ENCODE assay signal across 8 mouse cellular contexts in genomic region chr6:137252194-137252886, GRCm38 (mm10). TPM values are rescaled to one million over a fixed set of nuclear protein-coding genes. Genes with fewer than 3 reads are reported as not detected.
DNase-seq lines count a peak whose midpoint lies in the region; ATAC-seq lines count a peak whose summit lies in the region.

Gene Ptpro (plus strand): TSS chr6:137252319.

- H3K36me3 ChIP-seq in kidney, embryonic 14.5 days (ENCODE audit: control insufficient read depth, insufficient read depth, low read length): no peaks in the 10 kb centered on the region
- H3K36me3 ChIP-seq in midbrain, embryonic 15.5 days (replicated peaks): no peaks in the 10 kb centered on the region

- no peak within 1 kb of the TSS for H3K27ac ChIP-seq in kidney, embryonic 14.5 days (ENCODE audit: low read depth, low read length)
- peak within 1 kb of the TSS; percentile 98 for H3K27ac ChIP-seq in midbrain, embryonic 15.5 days

- no peak for DNase-seq in kidney, adult 18-20 months
- DNase-seq in frontal cortex, postnatal 36 days (ENCODE audit: low spot score in 2 of 2): peak; percentile 48 to 55
- peak; percentile 39 for DNase-seq in left cerebral cortex, adult 11 months (ENCODE audit: low spot score)
- no peak for DNase-seq in B cell, adult 2 months
- no peak for DNase-seq in thymus, postnatal 36 days

- H3K4me1 ChIP-seq in kidney, embryonic 14.5 days (ENCODE audit: control insufficient read depth, insufficient read depth, low read length): no peaks in the 10 kb centered on the region
- H3K4me1 ChIP-seq in midbrain, embryonic 15.5 days: 0 out of 2 replicates have a peak, but pooled peaks cover 9% of the 10 kb centered on the region

- H3K27me3 ChIP-seq in kidney, embryonic 14.5 days (ENCODE audit: control insufficient read depth, insufficient read depth, low read length): peaks cover 26% of the 10 kb centered on the region
- no peaks in the 10 kb centered on the region for H3K27me3 ChIP-seq in midbrain, embryonic 15.5 days (replicated peaks)

- no peaks in the 10 kb centered on the region for H3K9me3 ChIP-seq in kidney, embryonic 14.5 days (ENCODE audit: control insufficient read depth, low read length)
- H3K9me3 ChIP-seq in midbrain, embryonic 15.5 days: no peaks in the 10 kb centered on the region; the same call in 1 of the 2 replicates

- under 1% methylated on average over 53 of the region's 53 CpGs for WGBS in kidney, embryonic 14.5 days
- WGBS in midbrain, embryonic 15.5 days: under 1% methylated on average over 53 of the region's 53 CpGs

- H3K4me2 ChIP-seq in kidney, embryonic 14.5 days (replicated peaks; ENCODE audit: low read depth, low read length): peak within 1 kb of the TSS; percentile 74
- H3K4me2 ChIP-seq in midbrain, embryonic 15.5 days: peak within 1 kb of the TSS; percentile 75

- peak within 1 kb of the TSS; percentile 47 for H3K4me3 ChIP-seq in kidney, embryonic 14.5 days (ENCODE audit: low read length)
- H3K4me3 ChIP-seq in midbrain, embryonic 15.5 days: peak within 1 kb of the TSS; percentile 90

- peak within 1 kb of the TSS; percentile 42; the same call in 1 of the 2 replicates for H3K9ac ChIP-seq in kidney, embryonic 14.5 days (ENCODE audit: low read depth, low read length)
- H3K9ac ChIP-seq in midbrain, embryonic 15.5 days: peak within 1 kb of the TSS; percentile 97

- peak; percentile 82 for ATAC-seq in kidney, embryonic 14.5 days (ENCODE audit: low FRiP score, low TSS enrichment)
- peak; percentile 18; the same call in 1 of the 2 replicates for ATAC-seq in common myeloid progenitor, adult 5-6 weeks (replicated peaks; ENCODE audit: low read depth, poor library complexity, severe bottlenecking)
- peak; percentile 94 for ATAC-seq in midbrain, embryonic 15.5 days (replicated peaks)

RNA-seq across cellular contexts. Expression of gene Ptpro, which starts in this region (rescaled TPM):
- polyA plus RNA-seq in kidney, embryonic 14.5 days (2014; fragmentation: Nextera tagmentation; extraction: Ambion mirVana): 6.2 and 11.5 TPM in 2 replicates
- 0.87 and 3.6 TPM in 2 replicates for total RNA-seq in common myeloid progenitor, adult 5-6 weeks (2017)
- 71.4 and 77.0 TPM in 2 replicates for polyA plus RNA-seq in midbrain, embryonic 15.5 days (2015; fragmentation: Nextera tagmentation; extraction: Ambion mirVana)

Comparison
In these comparisons a context has a peak if more than half of its experiments do, and no peak if none do; other contexts are left out.
1. ATAC-seq: peak in every context shown above with its lines; median percentile 94 in midbrain, embryonic 15.5 days; 82 in kidney, embryonic 14.5 days; 18 in common myeloid progenitor, adult 5-6 weeks.
2. DNase-seq: peak in frontal cortex, postnatal 36 days (2 of 2) and left cerebral cortex, adult 11 months (single experiment); none in kidney, adult 18-20 months (single experiment), B cell, adult 2 months (0 of 2) and thymus, postnatal 36 days (0 of 2).